In the genomic region with DNA sequence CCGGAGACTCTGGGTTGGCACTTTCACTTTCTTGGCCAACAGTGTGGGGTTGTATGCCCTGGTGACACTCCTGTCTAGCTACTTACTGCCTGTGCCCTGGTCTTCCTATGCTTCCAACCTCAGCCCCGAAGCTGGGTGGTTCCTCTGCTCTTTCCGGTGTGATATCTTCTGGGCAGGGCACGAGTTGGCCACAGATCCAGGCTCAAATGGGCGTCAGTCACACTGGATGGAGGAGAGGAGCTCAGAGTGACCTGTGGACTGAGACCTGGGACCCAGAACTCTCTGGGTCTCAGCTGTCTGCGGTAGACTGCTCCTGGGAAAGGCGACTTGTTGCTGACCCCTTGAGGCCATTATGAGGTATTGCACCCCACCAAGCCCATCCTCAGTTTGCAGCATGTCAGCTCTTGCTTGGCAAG, we compare ENCODE assay signal across 8 mouse cellular contexts. TPM values are rescaled to one million over a fixed set of nuclear protein-coding genes. Genes with fewer than 3 reads are reported as not detected.
A peak's percentile ranks its signal among the peaks of the same experiment; 100 is the strongest.
DNase-seq lines count a peak whose midpoint lies in the region; ATAC-seq and TF ChIP-seq lines count a peak whose summit lies in the region.

A gene (minus strand): TSS at position 211 of the 416 bp plus-strand sequence.

- no peaks in the 10 kb centered on the region for H3K36me3 ChIP-seq in hindbrain, embryonic 16.5 days (ENCODE audit: control insufficient read depth, insufficient read depth, low read length)
- H3K36me3 ChIP-seq in megakaryocyte, embryonic 14.5 days (replicated peaks; ENCODE audit: low read length) = no peaks in the 10 kb centered on the region

- intact Hi-C loops in heart, postnatal 25 days (cut with DNase I) = loop anchor here (2.0 to 5.0 kb wide), 4 partner anchors 27 to 233 kb away; no protein-coding TSS in a partner anchor

- H3K27ac ChIP-seq in bone marrow macrophage, adult 2 months (ENCODE audit: insufficient read depth, low read depth, low read length) = no peak within 1 kb of the TSS
- no peak within 1 kb of the TSS for H3K27ac ChIP-seq in embryonic fibroblast, embryonic 13.5 days (ENCODE audit: insufficient read depth, low read length)
- H3K27ac ChIP-seq in hindbrain, embryonic 16.5 days (ENCODE audit: low read depth, low read length) = no peak within 1 kb of the TSS

- H3K4me1 ChIP-seq in bone marrow macrophage, adult 2 months (ENCODE audit: control insufficient read depth, insufficient read depth, low read length) = no peaks in the 10 kb centered on the region
- no peaks in the 10 kb centered on the region for H3K4me1 ChIP-seq in embryonic fibroblast, embryonic 13.5 days (ENCODE audit: control insufficient read depth, insufficient read depth, low read length)
- H3K4me1 ChIP-seq in hindbrain, embryonic 16.5 days (ENCODE audit: control insufficient read depth, insufficient read depth, low read depth, low read length) = peaks cover 6% of the 10 kb centered on the region
- H3K4me1 ChIP-seq in megakaryocyte, embryonic 14.5 days = peaks cover 11% of the 10 kb centered on the region

- no peak for TF ChIP-seq POLR2A in bone marrow macrophage, adult 2 months (IDR thresholded peaks at IDR 0.05; ENCODE audit: borderline replicate concordance, low read depth, low read length)
- no peak for TF ChIP-seq POLR2A in embryonic fibroblast, embryonic 13.5 days (IDR thresholded peaks at IDR 0.05; ENCODE audit: low read depth, low read length)

- no peaks in the 10 kb centered on the region; the same call in 1 of the 2 replicates for H3K9me3 ChIP-seq in hindbrain, embryonic 16.5 days (ENCODE audit: control insufficient read depth, low read length)
- no peaks in the 10 kb centered on the region for H3K9me3 ChIP-seq in megakaryocyte, embryonic 14.5 days

- H3K27me3 ChIP-seq in hindbrain, embryonic 16.5 days (replicated peaks; ENCODE audit: control insufficient read depth, insufficient read depth, low read length) = peaks cover 24% of the 10 kb centered on the region
- H3K27me3 ChIP-seq in megakaryocyte, embryonic 14.5 days (replicated peaks) = peaks cover 58% of the 10 kb centered on the region

- no peak within 1 kb of the TSS for H3K4me2 ChIP-seq in hindbrain, embryonic 16.5 days (ENCODE audit: low read length)

- no peak within 1 kb of the TSS for H3K4me3 ChIP-seq in bone marrow macrophage, adult 2 months (ENCODE audit: insufficient read depth, low read length)
- H3K4me3 ChIP-seq in embryonic fibroblast, embryonic 13.5 days (ENCODE audit: insufficient read depth, low read length) = no peak within 1 kb of the TSS
- H3K4me3 ChIP-seq in hindbrain, embryonic 16.5 days (ENCODE audit: low read length) = no peak within 1 kb of the TSS
- H3K4me3 ChIP-seq in megakaryocyte, embryonic 14.5 days (replicated peaks) = peak within 1 kb of the TSS; percentile 15

- peak; percentile 93 for DNase-seq in heart, adult 11 months
- DNase-seq in heart, postnatal 25 days (ENCODE audit: low spot score) = no peak
- peak; percentile 37 to 40 for DNase-seq in left cerebral cortex, adult 18-20 months (ENCODE audit: low spot score in 2 of 2)
- DNase-seq in skeletal muscle tissue, adult 2 months (ENCODE audit: low read depth, low spot score) = peak; percentile 44

- ATAC-seq in hindbrain, embryonic 16.5 days = peak; percentile 72

- WGBS in hindbrain, embryonic 16.5 days = 24% methylated on average over 7 of the region's 7 CpGs

- TF ChIP-seq CTCF in bone marrow macrophage, adult 2 months (IDR thresholded peaks at IDR 0.05; ENCODE audit: low read depth, low read length) = peak; percentile 40; the same call in 1 of the 2 replicates
- peak; percentile 77 for TF ChIP-seq CTCF in embryonic fibroblast, embryonic 13.5 days (IDR thresholded peaks at IDR 0.05; ENCODE audit: borderline replicate concordance, insufficient read depth, low read length)

- H3K9ac ChIP-seq in hindbrain, embryonic 16.5 days (ENCODE audit: low read depth, low read length) = no peak within 1 kb of the TSS

RNA-seq across cellular contexts. Expression of the gene that starts here (rescaled TPM):
- total RNA-seq in heart, postnatal 25 days (2021) = under 1 TPM; 0.36 to 0.62 TPM
- polyA plus RNA-seq in bone marrow macrophage, adult 2 months (2012; ENCODE audit: insufficient read depth, insufficient read length, missing spikeins) = not detected in 2 replicates
- polyA plus RNA-seq in embryonic fibroblast, embryonic 13.5 days (2011; ENCODE audit: insufficient read length, low read depth, missing spikeins) = 0.32 TPM in 1 of 2 replicates, not detected in the other
- 1.8 and 2.6 TPM in 2 replicates for polyA plus RNA-seq in hindbrain, embryonic 16.5 days (2015; fragmentation: Nextera tagmentation; extraction: Ambion mirVana)
- total RNA-seq in left cerebral cortex, adult 18-20 months (2021) = 1 to 10 TPM; 1.2 TPM
- polyA plus RNA-seq in megakaryocyte, embryonic 14.5 days (2012; ENCODE audit: insufficient read depth, low replicate concordance) = not detected in 2 replicates
